Mouse (Mus musculus) lung, adult 18-20 months (tissue): ENCODE measurements around the gene Treml1.
A peak's percentile ranks its signal among the peaks of the same experiment; 100 is the strongest.
"Not testable (repeated sequence)": the region's sequence is repeated elsewhere in the genome, so short reads cannot be mapped to it uniquely, and the experiment has no call there.

ENCODE experiments used
- DNase-seq, 2 experiments: peaks; one replicate each; pipeline ENCODE4 v3.0.0; 2022; ENCODE audit warnings: mixed read lengths in 2 of 2

Treml1 gene

DNA sequence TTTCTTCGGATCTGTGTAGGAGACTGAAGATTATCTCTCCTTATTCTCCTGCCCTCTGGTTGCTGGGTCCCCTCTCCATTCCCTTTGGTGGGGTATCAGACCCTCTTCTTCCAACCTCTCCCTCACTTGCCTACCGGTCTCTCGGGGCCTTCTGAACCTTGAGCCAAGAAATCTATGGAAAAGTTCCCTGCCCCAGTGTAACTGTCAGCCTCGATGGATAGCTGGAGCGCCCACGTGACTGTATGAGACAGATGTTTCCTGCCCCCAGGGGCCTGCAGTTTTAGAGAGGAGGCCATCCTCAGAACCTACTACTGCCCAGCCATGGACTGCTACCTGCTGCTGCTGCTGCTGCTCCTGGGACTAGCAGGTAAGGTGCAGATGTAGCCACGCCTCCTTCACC is at the start of gene Treml1:
Gene Treml1, plus strand, starts transcription at position 301 of the 400 bp plus-strand sequence.
- no peak for DNase-seq

DNA sequence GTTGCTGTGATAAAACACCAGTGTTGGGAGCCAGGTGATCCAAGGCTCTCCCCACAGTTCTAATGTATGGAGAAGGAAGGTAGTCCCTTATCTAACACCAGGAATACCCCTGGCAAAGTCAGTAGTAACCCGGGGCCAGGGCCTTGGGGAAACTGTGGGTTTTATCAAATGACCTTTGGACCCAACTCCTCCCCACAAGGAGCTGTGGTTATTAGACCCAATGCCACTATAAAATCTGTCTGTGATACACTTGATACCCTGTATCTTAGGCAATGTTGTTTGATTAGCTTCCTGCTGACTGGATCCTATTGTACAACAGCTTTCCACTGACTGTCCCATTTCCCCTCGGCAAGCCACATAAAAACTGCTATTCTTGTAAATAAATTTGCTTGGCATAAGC is 47.6 kb upstream of the Treml1 start:
- DNase-seq, result no peak

DNA sequence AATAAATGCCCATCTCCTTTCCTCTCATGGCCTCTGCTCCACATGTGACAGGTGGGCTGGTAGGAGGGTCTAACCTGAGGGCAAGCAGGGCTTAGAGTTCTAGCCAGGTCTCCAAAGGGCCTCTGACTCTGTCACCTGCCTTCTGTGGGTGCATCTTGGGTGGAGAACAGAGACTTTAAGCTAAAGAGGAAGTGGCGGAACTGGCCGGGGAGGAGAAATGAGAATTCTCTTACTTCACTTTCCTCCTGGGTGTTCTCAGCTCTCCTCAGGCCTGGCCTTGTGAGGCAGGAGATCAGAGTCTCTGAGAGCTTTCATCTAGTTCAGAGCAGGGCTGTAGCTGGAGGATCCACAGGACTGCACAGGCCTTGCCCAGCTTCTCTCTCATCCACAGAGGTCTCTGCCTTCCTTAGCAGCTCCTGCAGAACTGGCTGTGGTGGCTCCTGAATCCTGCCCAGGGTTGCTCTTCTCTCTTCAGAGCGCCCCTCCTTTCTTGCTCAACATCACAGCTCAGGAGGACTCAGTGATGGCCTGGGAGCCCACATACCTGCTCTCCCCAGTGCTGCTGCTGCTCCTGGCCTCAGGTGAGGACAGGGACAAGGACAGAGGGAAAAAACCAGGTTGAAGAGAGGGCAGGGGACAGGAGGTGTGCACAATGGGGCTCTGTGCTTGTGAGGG is 43.7 kb upstream of the Treml1 start, which contains the start of gene B430306N03Rik:
Gene B430306N03Rik, plus strand, starts transcription at position 237 of the 675 bp plus-strand sequence.
- peak; percentile 11 to 28 for DNase-seq

DNA sequence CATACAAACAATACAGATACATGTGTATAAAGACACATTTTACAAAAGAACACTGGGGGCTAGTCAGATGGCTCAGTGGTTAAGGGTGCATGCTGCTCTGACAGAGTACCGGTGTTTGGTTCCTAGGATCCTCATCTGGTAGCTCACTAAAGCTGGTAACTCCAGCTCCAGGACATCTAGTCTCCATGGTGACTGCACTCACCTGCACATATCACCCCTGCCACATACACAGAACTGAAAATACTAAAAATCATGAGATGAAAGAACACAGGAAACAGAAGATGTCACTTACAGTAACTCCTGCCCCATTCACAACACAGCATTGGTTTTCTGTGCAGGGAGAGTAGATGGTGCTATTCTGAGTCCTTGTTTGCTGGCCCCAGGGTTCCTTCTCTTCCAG is 41.0 kb upstream of the Treml1 start:
- DNase-seq, result no peak

DNA sequence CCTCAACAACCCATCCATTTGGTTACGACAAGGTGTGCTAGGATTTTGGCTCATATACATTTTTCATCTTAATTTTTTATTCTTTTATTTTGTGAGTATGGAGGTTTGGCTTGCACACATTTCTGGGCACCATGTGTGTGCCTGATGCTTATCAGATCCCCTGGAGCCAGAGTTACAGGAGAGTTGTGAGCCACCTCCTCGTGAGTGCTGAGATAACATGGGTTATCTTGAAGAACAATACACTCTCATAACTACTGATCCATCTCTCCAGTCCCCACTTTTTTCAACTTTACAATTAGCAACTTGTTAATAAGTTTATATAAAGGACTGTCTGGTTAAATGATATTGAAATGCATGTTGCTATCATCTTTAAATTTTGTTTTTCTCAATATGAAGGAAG is 38.4 kb upstream of the Treml1 start:
- DNase-seq, result no peak

DNA sequence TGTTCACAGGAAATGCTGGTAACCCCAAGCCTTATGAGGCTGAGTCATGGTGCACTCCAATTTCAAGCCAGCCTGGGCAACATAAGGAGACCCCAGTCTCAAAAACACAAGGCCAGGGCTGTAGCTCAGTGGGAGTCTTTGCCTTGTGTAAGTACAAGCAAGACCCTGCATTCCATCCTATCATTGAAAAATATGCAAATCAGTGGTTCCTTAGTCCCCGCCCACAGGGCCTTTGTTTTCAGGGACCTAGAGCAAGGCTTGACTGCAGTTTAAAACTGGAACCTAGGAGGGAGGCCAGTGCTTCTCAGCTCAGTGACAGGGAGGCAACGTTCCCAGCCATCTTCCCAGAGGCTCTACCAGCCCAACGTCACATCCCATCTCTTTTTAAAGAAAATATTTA is 36.5 kb upstream of the Treml1 start:
- DNase-seq, result no peak

DNA sequence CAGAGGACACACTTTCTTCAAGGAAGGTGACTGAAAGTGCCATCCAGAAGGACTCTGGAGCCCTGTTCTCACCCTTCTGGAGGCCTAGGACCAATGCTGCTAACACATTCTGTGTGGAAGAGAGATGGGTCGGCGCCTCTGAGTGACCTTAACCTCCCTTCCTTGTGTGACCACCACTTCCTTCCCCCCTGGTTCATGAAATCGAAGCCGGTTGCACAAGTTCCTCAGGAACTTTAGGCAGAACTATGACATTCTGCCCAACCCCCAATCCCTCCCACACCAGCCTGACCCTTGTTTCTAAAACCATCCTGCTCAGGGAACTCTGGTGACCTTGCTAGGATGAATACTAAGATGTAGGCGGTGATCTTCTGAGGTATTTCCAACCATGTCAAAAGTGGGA is 35.5 kb upstream of the Treml1 start:
- peak; percentile 34 to 60 for DNase-seq

DNA sequence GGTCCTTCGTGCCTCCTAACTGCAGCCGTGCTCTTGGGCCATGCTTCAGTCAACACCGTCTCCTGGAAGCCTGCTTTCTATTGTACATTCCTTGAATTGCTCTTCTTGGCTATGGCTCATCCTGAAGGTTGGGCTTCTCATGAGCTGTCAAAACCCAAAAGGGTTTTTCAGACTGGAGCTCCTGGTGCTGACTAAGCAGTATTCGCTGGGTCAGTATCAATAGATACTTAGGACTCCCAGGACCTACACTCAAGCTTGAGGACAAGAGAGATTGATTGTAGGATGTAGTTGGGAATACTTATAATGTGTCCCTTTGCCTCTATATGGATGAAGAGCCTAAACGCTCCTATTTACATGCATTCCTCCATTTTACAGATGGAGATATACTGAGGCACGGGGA is 34.6 kb upstream of the Treml1 start:
- no peak for DNase-seq

DNA sequence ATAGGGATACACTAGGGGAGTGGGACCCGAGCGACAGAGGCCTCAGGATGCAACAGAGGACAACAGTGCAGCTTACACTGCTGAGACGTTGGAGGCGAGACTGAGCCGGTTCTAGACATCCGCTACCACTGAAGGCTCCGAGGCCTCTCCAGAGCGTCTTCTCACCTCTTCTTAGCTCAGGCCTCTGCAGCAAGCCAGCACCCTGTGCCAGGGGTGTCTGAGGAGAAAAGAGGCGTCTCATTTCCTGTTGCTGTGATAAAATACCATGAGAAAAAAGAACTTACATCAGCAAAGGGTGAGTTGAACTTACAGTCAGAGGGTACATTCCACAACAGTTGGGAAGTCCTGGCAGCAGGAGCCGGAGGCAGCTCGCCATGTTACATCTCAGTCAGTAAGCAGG is 34.1 kb upstream of the Treml1 start:
- no peak for DNase-seq

DNA sequence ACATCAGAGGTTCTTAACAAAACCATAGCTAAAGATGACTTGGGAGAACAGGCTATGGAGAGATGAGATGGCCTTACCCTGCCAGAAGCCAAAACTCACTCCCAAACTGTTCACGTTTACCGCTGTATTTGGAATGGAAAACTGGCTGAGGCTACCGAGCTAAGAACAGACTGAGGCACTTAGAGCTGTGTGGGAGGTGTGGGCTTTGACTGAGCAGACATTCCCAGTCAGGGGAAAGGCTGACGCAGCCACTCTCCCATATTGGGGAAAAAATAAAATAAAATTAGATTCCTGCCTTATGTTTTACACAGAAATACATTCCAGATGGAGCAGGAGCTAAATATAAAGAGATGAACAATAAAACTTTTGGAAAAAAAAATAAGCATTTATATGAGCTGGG is 33.1 kb upstream of the Treml1 start:
- DNase-seq, result no peak

DNA sequence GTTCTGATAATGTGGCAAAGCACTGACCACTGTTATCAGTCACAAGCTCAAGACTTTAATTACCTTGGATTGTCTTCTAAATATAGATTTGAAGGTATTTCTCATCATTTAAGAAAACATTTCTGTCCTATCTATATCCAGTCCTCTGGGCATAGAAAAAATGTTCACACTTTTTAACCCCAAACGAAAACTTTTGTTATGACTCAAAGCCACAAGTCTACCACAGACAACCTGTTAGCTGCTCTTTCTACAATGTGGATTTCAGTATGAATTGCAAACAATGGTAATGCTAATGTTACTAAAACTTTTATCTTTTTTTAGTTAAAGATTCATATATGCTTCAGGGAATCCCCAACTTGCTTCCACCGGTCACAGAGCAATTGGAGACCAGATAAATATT is 27.2 kb upstream of the Treml1 start:
- no peak for DNase-seq

DNA sequence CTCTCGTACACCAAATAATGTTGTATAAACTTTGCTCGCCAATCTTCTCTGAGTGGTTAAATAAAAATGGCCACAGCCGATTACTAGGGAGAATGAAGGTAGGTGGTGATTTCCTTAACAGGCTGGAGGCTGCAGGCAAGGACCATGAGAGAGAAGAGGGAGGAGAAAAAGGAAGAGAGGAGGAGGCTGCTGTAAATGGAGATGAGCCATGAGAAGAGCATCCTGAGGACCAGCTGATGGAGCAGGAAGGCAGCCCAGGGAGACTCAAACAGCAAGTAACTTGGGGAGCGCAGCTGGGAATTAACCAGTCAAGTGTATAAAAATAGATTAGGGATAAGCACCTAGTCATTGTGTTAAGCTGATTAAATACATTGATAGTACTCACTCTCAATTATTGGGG is 25.5 kb upstream of the Treml1 start:
- DNase-seq, result no peak

DNA sequence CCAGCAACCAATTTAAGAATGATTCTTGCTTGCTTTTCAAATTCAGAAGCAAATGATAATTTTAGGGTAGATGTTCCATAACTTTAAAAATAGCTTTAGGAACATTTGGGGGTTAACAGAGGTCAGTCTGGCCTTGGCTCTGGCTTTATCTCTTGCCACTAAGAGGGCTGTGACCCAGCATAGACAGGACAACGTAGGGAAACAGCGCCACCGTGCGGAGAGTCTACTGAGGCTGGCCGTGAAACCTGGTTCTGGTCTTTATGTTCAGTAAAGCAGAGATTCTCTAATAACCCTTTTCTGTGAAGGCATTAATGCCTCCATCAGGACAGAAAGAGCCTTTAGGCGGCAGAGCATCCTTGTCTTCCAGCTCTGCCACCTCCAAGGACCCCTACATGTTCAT is 22.9 kb upstream of the Treml1 start:
- DNase-seq, result peak; percentile 60 to 66

DNA sequence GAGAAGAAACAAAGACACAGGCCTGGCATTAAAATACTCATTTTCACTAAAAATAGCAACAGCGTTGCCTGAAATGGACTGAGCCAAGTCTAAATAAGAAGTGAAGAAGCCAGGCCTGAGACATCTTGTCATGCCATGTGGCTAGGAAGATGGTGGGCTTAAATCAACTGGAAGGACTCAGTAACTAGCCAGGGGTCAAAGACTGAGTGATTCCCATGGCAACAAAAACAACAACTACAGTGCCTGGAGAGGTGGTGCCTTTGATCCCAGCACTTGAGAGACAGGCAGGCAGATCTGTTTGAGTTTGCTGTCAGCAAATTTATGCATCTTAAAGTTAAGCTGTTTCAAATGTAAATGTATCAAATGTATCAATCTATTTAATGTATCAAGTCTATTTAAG is 19.4 kb upstream of the Treml1 start:
- no peak for DNase-seq

DNA sequence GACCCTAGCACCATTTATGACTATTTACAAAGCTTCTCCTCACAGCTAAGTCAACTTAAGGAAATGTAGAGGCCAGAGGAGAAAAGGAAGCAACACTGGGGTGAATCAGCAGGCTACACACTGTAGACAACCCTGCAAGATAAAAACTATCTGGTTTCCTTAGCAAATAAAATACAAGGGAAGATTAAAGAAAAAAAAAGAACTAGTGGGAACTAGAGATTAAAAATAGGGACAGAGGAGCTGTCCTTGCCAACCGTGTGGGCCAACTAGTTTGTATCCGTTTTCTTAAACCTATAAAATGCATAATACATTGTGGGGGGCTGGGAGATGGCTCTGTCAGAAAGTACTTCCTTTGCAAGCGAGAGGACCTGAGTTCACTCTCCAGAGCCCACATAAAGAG is 17.8 kb upstream of the Treml1 start:
- no peak for DNase-seq

DNA sequence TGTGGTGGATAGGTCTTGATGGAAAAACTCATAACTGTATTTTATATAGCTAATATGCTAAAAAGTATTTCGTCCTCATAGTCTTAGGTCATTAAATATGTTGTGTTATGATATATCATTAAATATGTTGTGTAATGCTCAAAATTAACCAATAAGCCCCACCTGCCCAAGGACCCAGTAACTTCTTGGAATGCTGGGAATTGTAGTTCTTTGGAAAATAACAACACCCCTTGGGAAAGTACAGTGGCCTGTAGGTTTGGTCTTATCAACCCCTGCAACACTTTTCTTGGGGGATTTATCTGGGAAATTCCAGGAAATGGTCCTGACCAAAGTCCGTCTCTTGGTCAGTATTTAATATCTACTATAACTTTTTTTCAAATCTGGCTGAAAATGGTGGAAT is 16.7 kb upstream of the Treml1 start:
- DNase-seq, result no peak

DNA sequence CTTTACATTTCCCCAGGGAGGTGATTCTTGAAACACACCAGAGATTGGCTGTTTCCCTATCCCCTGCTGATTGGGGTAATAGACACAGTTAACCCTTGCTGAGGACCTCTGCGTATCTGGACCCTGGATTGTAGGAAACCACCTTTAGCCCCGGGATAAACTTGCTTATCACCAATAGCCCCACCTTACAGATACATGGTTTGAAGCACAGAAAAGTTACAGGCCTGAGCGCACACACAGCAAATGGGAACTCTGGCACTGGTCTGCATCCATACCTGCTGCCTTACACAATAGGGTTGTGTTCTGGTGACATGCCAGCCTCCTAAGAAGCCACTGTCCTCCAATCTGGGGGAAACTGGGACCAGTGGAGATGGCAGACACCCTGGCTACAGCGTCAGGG is 13.9 kb upstream of the Treml1 start:
- DNase-seq, result no peak

DNA sequence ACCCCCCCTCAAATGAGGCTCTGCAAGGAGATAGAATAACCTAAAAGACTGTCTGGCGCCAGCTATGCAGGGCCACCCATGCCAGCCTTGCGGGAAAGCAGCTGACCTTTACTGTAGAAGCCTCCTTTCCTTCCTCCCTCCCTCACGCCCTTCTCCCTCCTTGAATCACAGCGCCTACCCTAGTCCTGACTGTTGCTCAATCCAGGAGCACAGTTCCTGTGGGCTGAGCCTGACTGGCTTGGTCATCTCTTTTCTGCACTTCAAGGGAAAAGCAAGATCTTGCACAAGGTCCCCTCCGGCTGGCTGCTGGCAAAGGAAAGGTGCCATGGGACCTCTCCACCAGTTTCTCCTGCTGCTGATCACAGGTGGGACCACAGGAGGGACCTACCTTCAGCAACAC is 13.5 kb upstream of the Treml1 start, which contains the start of gene Trem2:
Gene Trem2, plus strand, starts transcription at position 171 of the 400 bp plus-strand sequence.
- DNase-seq, result peak; percentile 44 to 54

DNA sequence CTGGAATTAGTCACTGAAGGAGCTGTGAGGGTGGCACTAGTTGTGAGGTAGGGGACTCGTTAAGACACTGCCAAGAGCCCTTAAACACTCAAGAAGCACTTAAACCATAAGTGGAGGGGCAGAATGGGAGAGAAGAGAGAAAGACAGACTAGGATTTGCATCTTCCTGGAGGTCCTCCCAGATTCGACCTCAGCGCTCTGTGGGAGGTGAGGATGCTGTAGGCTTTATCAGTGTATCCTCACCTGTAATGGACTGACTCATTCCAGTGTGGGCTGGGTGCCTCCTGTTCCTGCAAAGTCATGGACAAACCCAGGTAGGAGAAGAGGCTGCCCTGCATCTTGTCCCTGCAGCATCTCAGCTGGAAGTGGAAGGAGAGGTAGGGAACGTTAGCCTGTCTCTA is 12.9 kb upstream of the Treml1 start:
- DNase-seq, result no peak

DNA sequence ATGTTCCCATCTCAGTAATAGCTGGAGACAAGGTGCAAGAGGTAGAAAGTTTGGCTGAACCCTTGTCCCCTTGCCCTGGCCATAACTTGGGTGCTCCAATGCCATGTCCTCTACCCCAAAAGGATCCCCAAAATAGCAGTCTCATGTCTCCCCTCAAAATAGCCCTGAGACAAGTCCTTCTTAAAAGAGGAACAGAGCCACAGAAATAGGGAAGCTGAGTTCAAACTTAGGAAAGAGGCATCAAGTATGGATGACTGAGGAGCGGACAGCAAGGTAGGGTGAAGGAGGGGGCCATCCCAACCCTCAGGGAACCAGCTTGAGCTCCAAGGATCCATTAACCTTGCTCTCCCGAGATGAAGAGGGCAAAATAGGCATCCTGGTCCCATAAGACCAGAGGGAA is 12.4 kb upstream of the Treml1 start:
- DNase-seq, result no peak

DNA sequence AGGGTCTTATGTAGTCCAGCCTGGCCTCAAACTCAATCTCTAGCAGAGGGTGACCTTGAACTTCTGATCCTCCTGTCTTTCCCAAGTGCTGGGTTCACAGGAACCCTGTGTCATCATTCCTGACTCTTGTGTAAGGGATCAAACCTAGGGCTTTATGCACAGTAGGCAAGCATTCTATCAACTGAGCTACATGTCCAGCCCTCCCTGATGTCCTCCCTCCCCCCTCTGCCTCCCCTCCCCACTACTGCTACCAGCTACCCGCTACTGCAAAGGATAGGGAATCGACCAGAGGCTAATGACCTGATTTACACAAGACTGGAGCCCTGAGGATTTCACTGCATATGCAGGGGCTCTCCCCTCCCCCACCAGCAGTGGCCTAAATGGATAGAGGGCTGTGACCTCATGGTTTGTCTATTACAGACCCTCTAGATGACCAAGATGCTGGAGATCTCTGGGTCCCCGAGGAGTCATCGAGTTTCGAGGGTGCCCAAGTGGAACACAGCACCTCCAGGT is 9.0 kb upstream of the Treml1 start:
- DNase-seq, result no peak

DNA sequence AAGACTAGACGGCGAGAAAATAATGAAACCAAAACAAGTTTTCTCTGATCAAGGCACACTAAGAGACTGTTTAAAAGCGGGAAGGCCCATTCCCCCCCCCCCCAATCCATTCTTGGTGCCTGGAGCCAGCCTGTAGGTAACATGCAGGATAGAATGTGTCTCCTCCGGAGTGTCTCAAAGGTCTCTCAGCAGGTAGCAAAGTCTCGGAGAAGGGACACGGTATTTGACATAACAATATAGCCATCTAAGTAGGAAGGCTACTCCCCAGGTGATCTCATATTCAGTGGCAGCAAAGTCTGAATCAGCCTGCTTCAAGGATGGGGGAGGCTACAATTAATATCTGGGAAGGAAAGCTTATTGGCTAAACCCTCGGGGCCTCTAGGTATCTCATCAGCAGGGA is 6.7 kb upstream of the Treml1 start:
- DNase-seq, result not testable (repeated sequence)

DNA sequence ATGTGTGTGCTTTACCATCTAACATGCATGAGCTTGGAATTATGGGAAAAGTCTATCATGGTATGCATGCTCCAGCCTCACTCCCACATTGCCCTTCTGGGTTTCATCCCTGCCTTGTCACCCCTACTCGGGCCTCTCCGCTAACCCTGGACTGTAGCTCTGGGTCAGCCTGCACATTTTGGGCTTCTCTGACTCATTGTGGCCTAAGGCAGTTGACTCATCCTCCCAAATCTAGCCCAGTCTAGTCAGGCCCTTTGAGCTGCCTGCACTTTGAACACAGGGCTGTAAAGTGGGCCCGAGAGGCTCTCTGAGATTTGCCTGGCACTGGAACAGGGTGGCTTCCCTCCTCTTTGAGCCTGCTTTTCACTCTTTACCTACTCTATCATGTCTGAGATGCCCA is 3.9 kb upstream of the Treml1 start:
- DNase-seq, result no peak

DNA sequence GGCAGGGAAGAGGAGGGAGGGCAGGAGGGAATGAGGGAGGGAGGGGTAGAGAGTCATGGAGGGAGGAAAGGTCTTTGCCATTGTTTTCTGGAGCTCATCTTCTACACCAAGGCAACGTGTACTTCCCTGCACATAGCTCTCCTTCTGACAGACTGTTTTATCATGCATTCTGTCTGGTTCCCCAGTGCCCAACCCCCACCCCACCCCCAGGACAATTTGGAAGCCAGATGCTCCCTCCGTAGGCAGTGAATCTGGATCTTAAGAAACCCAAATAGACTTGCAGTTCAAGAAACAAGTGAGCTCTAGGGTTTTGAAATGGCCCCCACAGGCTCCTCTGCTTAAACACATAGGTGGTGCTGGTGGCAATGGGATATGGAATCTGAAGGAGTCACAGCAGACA is 1.8 kb upstream of the Treml1 start:
- DNase-seq, result no peak

DNA sequence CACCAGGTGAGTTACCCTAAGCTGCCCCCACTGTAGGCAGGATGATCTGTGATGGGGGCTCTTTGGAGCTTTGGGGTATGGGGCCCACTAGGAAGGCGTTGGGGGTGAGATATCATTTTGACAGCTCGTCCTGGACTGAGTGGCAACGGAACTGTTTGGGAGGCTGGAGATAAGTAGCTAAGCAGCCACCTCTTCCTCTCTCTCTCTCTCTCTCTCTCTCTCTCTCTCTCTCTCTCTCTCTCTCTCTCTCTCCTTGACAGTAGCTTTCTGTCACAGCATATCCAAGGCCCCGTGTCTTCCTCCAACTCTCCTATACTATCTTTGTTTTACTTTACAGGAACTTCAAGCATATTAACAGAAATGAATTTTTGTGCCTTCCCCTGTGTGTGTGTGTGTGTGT is 746 bp downstream of the Treml1 start:
- DNase-seq, result no peak
